Mouse (Mus musculus) embryo, embryonic 10.5 days (tissue): Measurements from ENCODE around the gene Usp24.

Source experiments
- DNase-seq: peaks from one replicate; pipeline ENCODE4 v3.0.0-alpha.2; 2015; ENCODE audit warnings: low spot score

Usp24 gene

GRCm38 (mm10) chr4:106429106-106429505 lies 113.1 kb downstream of the Usp24 start:
- no peak for DNase-seq

- DNase-seq = no peak
These were observed 114.4 kb downstream of the Usp24 start for GRCm38 (mm10) chr4:106430431-106430830.

GRCm38 (mm10) chr4:106435426-106435825 lies 119.4 kb downstream of the Usp24 start:
- DNase-seq = no peak

- peak; percentile 73 for DNase-seq
These were observed 120.5 kb downstream of the Usp24 start for GRCm38 (mm10) chr4:106436475-106436874.

GRCm38 (mm10) chr4:106437207-106437606 lies 121.2 kb downstream of the Usp24 start:
- no peak for DNase-seq

GRCm38 (mm10) chr4:106438763-106439162 lies 122.8 kb downstream of the Usp24 start:
- no peak for DNase-seq

- DNase-seq = no peak
These were observed 127.2 kb downstream of the Usp24 start for GRCm38 (mm10) chr4:106443182-106443581.

- no peak for DNase-seq
These were observed 133.3 kb downstream of the Usp24 start for GRCm38 (mm10) chr4:106449306-106449705.

- DNase-seq = no peak
These were observed 136.4 kb downstream of the Usp24 start for GRCm38 (mm10) chr4:106452401-106452800.

GRCm38 (mm10) chr4:106453108-106453507 lies 137.1 kb downstream of the Usp24 start:
- no peak for DNase-seq

GRCm38 (mm10) chr4:106453516-106453915 lies 137.5 kb downstream of the Usp24 start:
- DNase-seq = no peak

GRCm38 (mm10) chr4:106454541-106454940 lies 138.5 kb downstream of the Usp24 start:
- no peak for DNase-seq

GRCm38 (mm10) chr4:106462016-106462415 lies 146.0 kb downstream of the Usp24 start:
- no peak for DNase-seq

GRCm38 (mm10) chr4:106462524-106462923 lies 146.5 kb downstream of the Usp24 start:
- DNase-seq = no peak

- DNase-seq = peak; percentile 32
These were observed 147.3 kb downstream of the Usp24 start for GRCm38 (mm10) chr4:106463174-106463801.

GRCm38 (mm10) chr4:106467420-106468110 lies 151.6 kb downstream of the Usp24 start:
- no peak for DNase-seq

GRCm38 (mm10) chr4:106470921-106471320 lies 154.9 kb downstream of the Usp24 start:
- DNase-seq = no peak

GRCm38 (mm10) chr4:106472335-106472734 lies 156.3 kb downstream of the Usp24 start:
- DNase-seq = peak; percentile 88

GRCm38 (mm10) chr4:106474241-106474640 lies 158.2 kb downstream of the Usp24 start:
- peak; percentile 89 for DNase-seq

GRCm38 (mm10) chr4:106480545-106480944 lies 164.5 kb downstream of the Usp24 start:
- DNase-seq = no peak

GRCm38 (mm10) chr4:106483215-106483727 lies 167.3 kb downstream of the Usp24 start:
- DNase-seq = no peak

GRCm38 (mm10) chr4:106483831-106484230 lies 167.8 kb downstream of the Usp24 start:
- DNase-seq = no peak

- DNase-seq = no peak
These were observed 174.6 kb downstream of the Usp24 start for GRCm38 (mm10) chr4:106490620-106491019.
